Mouse (Mus musculus) ES-Bruce4 (cell line): ENCODE data around the gene Jund.

Experiments used
- CTCF ChIP-seq: IDR thresholded peaks from one replicate; pipeline ENCODE4 v1.8.1; 2011; ENCODE audit warnings: low read depth, low read length
- EP300 ChIP-seq: IDR thresholded peaks from 2 replicates; pipeline ENCODE4 v1.6.1; 2011; ENCODE audit warnings: low read depth, low read length; ENCODE audit not compliant: insufficient read depth

- TF ChIP-seq EP300 (no peak), CTCF (no peak)
Measured at GRCm38 (mm10) chr8:70687576-70687975, 11.2 kb upstream of the Jund start.
